Mouse (Mus musculus): ENCODE results near the gene Mtmr2. TPM values are rescaled to one million over a fixed set of nuclear protein-coding genes. Genes with fewer than 3 reads are reported as not detected.
"Not testable (repeated sequence)": the region's sequence is repeated elsewhere in the genome, so short reads cannot be mapped to it uniquely, and the experiment has no call there.

Gene Mtmr2
- total and polyA plus RNA-seq, 3 experiments: 47.1 to 95.8 (median 75.2) TPM

DNA sequence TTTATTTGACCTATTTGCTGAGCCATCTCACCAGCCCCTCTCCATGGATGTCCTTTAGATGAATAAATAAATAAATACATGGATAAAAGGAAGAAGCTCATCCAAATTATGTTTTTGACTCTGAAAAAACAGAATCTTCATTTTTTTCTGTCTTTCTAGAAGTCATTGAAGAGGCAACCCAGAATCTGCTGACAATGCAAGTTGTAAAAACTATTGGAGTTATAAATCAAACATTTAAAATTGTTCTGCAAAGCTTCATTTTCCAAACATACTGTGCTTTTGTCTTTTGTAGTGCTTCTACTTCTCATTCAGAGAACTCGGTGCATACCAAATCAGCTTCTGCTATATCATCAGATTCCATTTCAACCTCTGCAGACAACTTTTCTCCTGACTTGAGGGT lies 33.8 kb downstream of the Mtmr2 start:
- Histone ChIP-seq H3K4me1 (ENCODE audit: control insufficient read depth in 1 of 2, insufficient read depth in 2 of 2, low read length in 2 of 2) (peaks cover 3 to 8% of the 10 kb centered on the region in 2 experiments), H3K27ac (ENCODE audit: control insufficient read depth, low read depth, low read length) (no peak overlapping the region), H3K79me2 (ENCODE audit: control insufficient read depth, insufficient read depth, low read length, poor library complexity) (peaks cover 2% of the 10 kb centered on the region; the same call in 1 of the 2 replicates), H3K4me3 (ENCODE audit: control insufficient read depth in 1 of 2, insufficient read depth in 1 of 2, low read depth in 2 of 2, low read length in 2 of 2) (no peak overlapping the region), H3K27me3 (ENCODE audit: control insufficient read depth in 1 of 2, insufficient read depth in 2 of 2, low read length in 2 of 2) (no peaks in the 10 kb centered on the region), H3K9me3 (replicated peaks; ENCODE audit: insufficient read depth, low read length) (no peaks in the 10 kb centered on the region; the same call in 1 of the 2 replicates), H3K36me3 (ENCODE audit: control insufficient read depth in 1 of 2, insufficient read depth in 2 of 2, low read length in 2 of 2) (peaks cover 14 to 30% of the 10 kb centered on the region in 2 experiments), H3K9ac (ENCODE audit: control insufficient read depth, low read depth, low read length, poor library complexity, severe bottlenecking) (no peak overlapping the region)
- no peak for DNase-seq (ENCODE audit: low read depth, low spot score)
- TF ChIP-seq CTCF (IDR thresholded peaks at IDR 0.05 in 2 of 3, conservative IDR thresholded peaks at IDR 0.05 in 1 of 3; ENCODE audit: control insufficient read depth in 1 of 3, insufficient read depth in 1 of 3, low read depth in 2 of 3, low read length in 3 of 3, poor library complexity in 1 of 3, severe bottlenecking in 1 of 3): no peak
- peak; percentile 91 for TF ChIP-seq MAFK (IDR thresholded peaks at IDR 0.05; ENCODE audit: borderline replicate concordance, low read depth, low read length)
- TF ChIP-seq RAD21 (IDR thresholded peaks at IDR 0.05; ENCODE audit: low read depth, low read length): no peak
- TF ChIP-seq MYC (IDR thresholded peaks at IDR 0.05; ENCODE audit: low read depth, low read length): no peak
- TF ChIP-seq JUND (IDR thresholded peaks at IDR 0.05; ENCODE audit: low read depth, low read length): no peak

DNA sequence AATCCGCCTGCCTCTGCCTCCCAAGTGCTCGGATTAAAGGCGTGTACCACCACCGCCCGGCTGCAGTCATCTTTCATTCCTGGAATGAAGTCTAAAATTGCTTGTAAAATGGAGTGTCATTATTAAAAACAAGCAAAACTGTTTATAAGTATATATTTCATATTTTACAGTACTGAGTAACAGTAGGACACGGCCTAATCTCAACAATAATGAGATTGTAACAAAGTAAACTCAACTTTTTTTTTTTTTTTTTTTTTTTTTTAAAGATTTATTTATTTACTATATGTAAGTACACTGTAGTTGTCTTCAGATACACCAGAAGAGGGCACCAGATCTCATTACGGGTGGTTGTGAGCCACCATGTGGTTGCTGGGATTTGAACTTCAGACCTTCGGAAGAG lies 42.7 kb downstream of the Mtmr2 start:
- H3K36me3 ChIP-seq (ENCODE audit: control insufficient read depth in 1 of 2, insufficient read depth in 2 of 2, low read length in 2 of 2): peaks cover 2 to 58% of the 10 kb centered on the region in 2 experiments
- H3K27ac ChIP-seq (ENCODE audit: control insufficient read depth, low read depth, low read length); H3K27me3 ChIP-seq (ENCODE audit: control insufficient read depth in 1 of 2, insufficient read depth in 2 of 2, low read length in 2 of 2); H3K9me3 ChIP-seq (replicated peaks; ENCODE audit: insufficient read depth, low read length); H3K9ac ChIP-seq (ENCODE audit: control insufficient read depth, low read depth, low read length, poor library complexity, severe bottlenecking); H3K4me3 ChIP-seq (ENCODE audit: control insufficient read depth in 1 of 2, insufficient read depth in 1 of 2, low read depth in 2 of 2, low read length in 2 of 2); DNase-seq (ENCODE audit: low read depth, low spot score); H3K4me1 ChIP-seq (ENCODE audit: control insufficient read depth in 1 of 2, insufficient read depth in 2 of 2, low read length in 2 of 2); H3K79me2 ChIP-seq (ENCODE audit: control insufficient read depth, insufficient read depth, low read length, poor library complexity): not testable (repeated sequence)
- TF ChIP-seq ZNF384 (IDR thresholded peaks at IDR 0.05; ENCODE audit: low read depth, low read length) (peak; percentile 69), CTCF (IDR thresholded peaks at IDR 0.05 in 2 of 3, conservative IDR thresholded peaks at IDR 0.05 in 1 of 3; ENCODE audit: control insufficient read depth in 1 of 3, insufficient read depth in 1 of 3, low read depth in 2 of 3, low read length in 3 of 3, poor library complexity in 1 of 3, severe bottlenecking in 1 of 3) (0 out of 6 replicates have a peak, but pooled peaks of 1 of the 3 experiments have one; percentile 6)

DNA sequence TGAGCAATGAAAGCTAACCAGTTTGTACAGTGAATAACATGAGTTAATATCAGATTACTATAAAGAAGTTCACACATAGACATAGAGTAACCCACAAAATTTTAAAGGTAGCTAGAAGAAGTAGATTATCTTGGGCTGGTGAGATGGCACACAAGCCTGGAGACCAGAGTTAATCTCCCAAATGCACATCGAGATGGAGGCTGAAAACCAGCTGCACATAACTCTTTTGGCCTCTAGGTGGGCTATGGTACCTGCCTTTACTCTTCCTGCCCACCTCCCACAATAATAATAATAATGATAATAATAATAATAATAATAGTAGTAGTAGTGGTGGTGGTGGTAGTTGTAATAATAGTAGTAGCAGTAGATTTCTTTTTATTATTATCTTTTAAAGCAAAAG lies 46.1 kb downstream of the Mtmr2 start:
- peak; percentile 56 for DNase-seq (ENCODE audit: low read depth, low spot score)
- H3K36me3 ChIP-seq (ENCODE audit: control insufficient read depth in 1 of 2, insufficient read depth in 2 of 2, low read length in 2 of 2): peaks cover 2 to 53% of the 10 kb centered on the region in 2 experiments
- TF ChIP-seq RAD21 (IDR thresholded peaks at IDR 0.05; ENCODE audit: low read depth, low read length): peak; percentile 16
- TF ChIP-seq HCFC1 (IDR thresholded peaks at IDR 0.05; ENCODE audit: low read depth, low read length): no peak
- no peak for TF ChIP-seq NRF1 (IDR thresholded peaks at IDR 0.05; ENCODE audit: insufficient read depth, low read depth, low read length, poor library complexity, severe bottlenecking)
- no peak for TF ChIP-seq MYB (IDR thresholded peaks at IDR 0.05; ENCODE audit: low read depth, low read length)
- no peak for TF ChIP-seq POLR2AphosphoS2 (IDR thresholded peaks at IDR 0.05; ENCODE audit: low read length)
- TF ChIP-seq UBTF (IDR thresholded peaks at IDR 0.05; ENCODE audit: borderline replicate concordance, insufficient read depth, low read depth, low read length): no peak
- peak; percentile 23 to 48 (median 46); a peak in 5 of 6 replicates for TF ChIP-seq CTCF (IDR thresholded peaks at IDR 0.05 in 2 of 3, conservative IDR thresholded peaks at IDR 0.05 in 1 of 3; ENCODE audit: control insufficient read depth in 1 of 3, insufficient read depth in 1 of 3, low read depth in 2 of 3, low read length in 3 of 3, poor library complexity in 1 of 3, severe bottlenecking in 1 of 3)
- TF ChIP-seq SIN3A (IDR thresholded peaks at IDR 0.05; ENCODE audit: low read length): no peak
- no peak for TF ChIP-seq POLR2A (IDR thresholded peaks at IDR 0.05; ENCODE audit: control insufficient read depth in 1 of 2, insufficient read depth in 1 of 2, low read depth in 1 of 2, low read length in 2 of 2, poor library complexity in 1 of 2)
- no peak for TF ChIP-seq TCF12 (IDR thresholded peaks at IDR 0.05; ENCODE audit: low read depth, low read length)
- TF ChIP-seq NELFE (IDR thresholded peaks at IDR 0.05; ENCODE audit: low read depth, low read length): no peak
- TF ChIP-seq USF1 (IDR thresholded peaks at IDR 0.05; ENCODE audit: low read depth, low read length): no peak
- no peaks in the 10 kb centered on the region for H3K4me1 ChIP-seq (ENCODE audit: control insufficient read depth in 1 of 2, insufficient read depth in 2 of 2, low read length in 2 of 2)
- no peak overlapping the region for H3K9ac ChIP-seq (ENCODE audit: control insufficient read depth, low read depth, low read length, poor library complexity, severe bottlenecking)
- H3K27me3 ChIP-seq (ENCODE audit: control insufficient read depth in 1 of 2, insufficient read depth in 2 of 2, low read length in 2 of 2): no peaks in the 10 kb centered on the region
- H3K4me3 ChIP-seq (ENCODE audit: control insufficient read depth in 1 of 2, insufficient read depth in 1 of 2, low read depth in 2 of 2, low read length in 2 of 2): no peak overlapping the region
- no peaks in the 10 kb centered on the region for H3K79me2 ChIP-seq (ENCODE audit: control insufficient read depth, insufficient read depth, low read length, poor library complexity)
- no peak overlapping the region for H3K27ac ChIP-seq (ENCODE audit: control insufficient read depth, low read depth, low read length)
- no peaks in the 10 kb centered on the region for H3K9me3 ChIP-seq (replicated peaks; ENCODE audit: insufficient read depth, low read length)
